Mouse (Mus musculus): ENCODE results near the gene Rps6ka5. TPM values are rescaled to one million over a fixed set of nuclear protein-coding genes. Genes with fewer than 3 reads are reported as not detected.

Rps6ka5 gene
- polyA plus RNA-seq, 1 experiment from 2014 or later = 4.2 TPM

- WGBS = 23% methylated on average over 3 of the region's 3 CpGs
- Histone ChIP-seq H3K27ac (ENCODE audit: low read length) (no peak overlapping the region), H3K4me3 (ENCODE audit: low read length) (no peak overlapping the region), H3K4me2 (ENCODE audit: low read depth, low read length) (no peak overlapping the region), H3K9ac (ENCODE audit: low read length) (no peak overlapping the region), H3K9me3 (replicated peaks; ENCODE audit: control insufficient read depth, low read length) (no peaks in the 10 kb centered on the region), H3K4me1 (ENCODE audit: control insufficient read depth, insufficient read depth, low read length) (peaks cover 5% of the 10 kb centered on the region), H3K36me3 (ENCODE audit: control insufficient read depth, insufficient read depth) (no peaks in the 10 kb centered on the region), H3K27me3 (ENCODE audit: control insufficient read depth, insufficient read depth, low read length) (no peaks in the 10 kb centered on the region)
- no peak for ATAC-seq (replicated peaks; ENCODE audit: extremely low read depth, insufficient read depth, low FRiP score)
Measured at GRCm38 (mm10) chr12:100542076-100542475, 184.7 kb downstream of the Rps6ka5 start.

- peaks cover 5% of the 10 kb centered on the region for H3K4me1 ChIP-seq (ENCODE audit: control insufficient read depth, insufficient read depth, low read length)
- peak overlapping the region; percentile 68 for H3K27ac ChIP-seq (ENCODE audit: low read length)
- no peak overlapping the region for H3K9ac ChIP-seq (ENCODE audit: low read length)
- 41% methylated on average over 9 of the region's 9 CpGs for WGBS
- H3K9me3 ChIP-seq (replicated peaks; ENCODE audit: control insufficient read depth, low read length) = no peaks in the 10 kb centered on the region
- no peak overlapping the region for H3K4me2 ChIP-seq (ENCODE audit: low read depth, low read length)
- no peak for ATAC-seq (replicated peaks; ENCODE audit: extremely low read depth, insufficient read depth, low FRiP score)
- no peaks in the 10 kb centered on the region for H3K27me3 ChIP-seq (ENCODE audit: control insufficient read depth, insufficient read depth, low read length)
- H3K4me3 ChIP-seq (ENCODE audit: low read length) = no peak overlapping the region
- no peaks in the 10 kb centered on the region for H3K36me3 ChIP-seq (ENCODE audit: control insufficient read depth, insufficient read depth)
Measured at GRCm38 (mm10) chr12:100539158-100539714, 187.5 kb downstream of the Rps6ka5 start.

GRCm38 (mm10) chr12:100538445-100539157 is 188.2 kb downstream of the Rps6ka5 start:
- peak overlapping the region; percentile 68 for H3K27ac ChIP-seq (ENCODE audit: low read length)
- H3K36me3 ChIP-seq (ENCODE audit: control insufficient read depth, insufficient read depth) = no peaks in the 10 kb centered on the region
- 52% methylated on average over 7 of the region's 7 CpGs for WGBS
- H3K27me3 ChIP-seq (ENCODE audit: control insufficient read depth, insufficient read depth, low read length) = no peaks in the 10 kb centered on the region
- 0 out of 2 replicates have a peak, but pooled peaks have one; percentile 34 for ATAC-seq (replicated peaks; ENCODE audit: extremely low read depth, insufficient read depth, low FRiP score)
- H3K9me3 ChIP-seq (replicated peaks; ENCODE audit: control insufficient read depth, low read length) = no peaks in the 10 kb centered on the region
- no peak overlapping the region for H3K9ac ChIP-seq (ENCODE audit: low read length)
- no peak overlapping the region for H3K4me2 ChIP-seq (ENCODE audit: low read depth, low read length)
- peaks cover 5% of the 10 kb centered on the region for H3K4me1 ChIP-seq (ENCODE audit: control insufficient read depth, insufficient read depth, low read length)
- no peak overlapping the region for H3K4me3 ChIP-seq (ENCODE audit: low read length)

- 69% methylated on average over 11 of the region's 11 CpGs for WGBS
- Histone ChIP-seq H3K27me3 (ENCODE audit: control insufficient read depth, insufficient read depth, low read length) (no peaks in the 10 kb centered on the region), H3K4me1 (ENCODE audit: control insufficient read depth, insufficient read depth, low read length) (peaks cover 18% of the 10 kb centered on the region), H3K4me2 (ENCODE audit: low read depth, low read length) (no peak overlapping the region), H3K36me3 (ENCODE audit: control insufficient read depth, insufficient read depth) (no peaks in the 10 kb centered on the region), H3K27ac (ENCODE audit: low read length) (no peak overlapping the region), H3K4me3 (ENCODE audit: low read length) (no peak overlapping the region), H3K9me3 (replicated peaks; ENCODE audit: control insufficient read depth, low read length) (no peaks in the 10 kb centered on the region), H3K9ac (ENCODE audit: low read length) (no peak overlapping the region)
- ATAC-seq (replicated peaks; ENCODE audit: extremely low read depth, insufficient read depth, low FRiP score) = no peak
Measured at GRCm38 (mm10) chr12:100537091-100537490, 189.7 kb downstream of the Rps6ka5 start.

GRCm38 (mm10) chr12:100535028-100535427 is 191.8 kb downstream of the Rps6ka5 start:
- Histone ChIP-seq H3K27ac (ENCODE audit: low read length) (no peak overlapping the region; the same call in 1 of the 2 replicates), H3K9ac (ENCODE audit: low read length) (no peak overlapping the region), H3K4me2 (ENCODE audit: low read depth, low read length) (no peak overlapping the region), H3K4me3 (ENCODE audit: low read length) (no peak overlapping the region), H3K36me3 (ENCODE audit: control insufficient read depth, insufficient read depth) (no peaks in the 10 kb centered on the region), H3K9me3 (replicated peaks; ENCODE audit: control insufficient read depth, low read length) (no peaks in the 10 kb centered on the region), H3K27me3 (ENCODE audit: control insufficient read depth, insufficient read depth, low read length) (no peaks in the 10 kb centered on the region), H3K4me1 (ENCODE audit: control insufficient read depth, insufficient read depth, low read length) (peaks cover 22% of the 10 kb centered on the region)
- ATAC-seq (replicated peaks; ENCODE audit: extremely low read depth, insufficient read depth, low FRiP score) = no peak
- WGBS = 86% methylated on average over 12 of the region's 12 CpGs

- H3K9ac ChIP-seq (ENCODE audit: low read length) = 0 out of 2 replicates have a peak overlapping the region, but pooled peaks have one; percentile 22
- ATAC-seq (replicated peaks; ENCODE audit: extremely low read depth, insufficient read depth, low FRiP score) = no peak; the same call in 1 of the 2 replicates
- H3K36me3 ChIP-seq (ENCODE audit: control insufficient read depth, insufficient read depth) = no peaks in the 10 kb centered on the region
- H3K4me2 ChIP-seq (ENCODE audit: low read depth, low read length) = no peak overlapping the region
- H3K4me1 ChIP-seq (ENCODE audit: control insufficient read depth, insufficient read depth, low read length) = peaks cover 21% of the 10 kb centered on the region
- H3K27me3 ChIP-seq (ENCODE audit: control insufficient read depth, insufficient read depth, low read length) = no peaks in the 10 kb centered on the region
- no peaks in the 10 kb centered on the region for H3K9me3 ChIP-seq (replicated peaks; ENCODE audit: control insufficient read depth, low read length)
- WGBS = 48% methylated on average over 3 of the region's 3 CpGs
- no peak overlapping the region for H3K4me3 ChIP-seq (ENCODE audit: low read length)
- peak overlapping the region; percentile 78 for H3K27ac ChIP-seq (ENCODE audit: low read length)
Measured at GRCm38 (mm10) chr12:100534028-100534427, 192.8 kb downstream of the Rps6ka5 start.

- Histone ChIP-seq H3K9ac (ENCODE audit: low read length) (0 out of 2 replicates have a peak overlapping the region, but pooled peaks have one; percentile 15), H3K4me3 (ENCODE audit: low read length) (no peak overlapping the region), H3K27me3 (ENCODE audit: control insufficient read depth, insufficient read depth, low read length) (no peaks in the 10 kb centered on the region), H3K36me3 (ENCODE audit: control insufficient read depth, insufficient read depth) (no peaks in the 10 kb centered on the region), H3K27ac (ENCODE audit: low read length) (peak overlapping the region; percentile 61), H3K4me1 (ENCODE audit: control insufficient read depth, insufficient read depth, low read length) (peaks cover 24% of the 10 kb centered on the region), H3K9me3 (replicated peaks; ENCODE audit: control insufficient read depth, low read length) (no peaks in the 10 kb centered on the region), H3K4me2 (ENCODE audit: low read depth, low read length) (no peak overlapping the region)
- ATAC-seq (replicated peaks; ENCODE audit: extremely low read depth, insufficient read depth, low FRiP score) = no peak
- WGBS = 76% methylated on average over 4 of the region's 4 CpGs
Measured at GRCm38 (mm10) chr12:100533209-100533608, 193.6 kb downstream of the Rps6ka5 start.

GRCm38 (mm10) chr12:100531740-100532139 is 195.0 kb downstream of the Rps6ka5 start:
- ATAC-seq (replicated peaks; ENCODE audit: extremely low read depth, insufficient read depth, low FRiP score) = no peak
- H3K9me3 ChIP-seq (replicated peaks; ENCODE audit: control insufficient read depth, low read length) = no peaks in the 10 kb centered on the region
- H3K4me1 ChIP-seq (ENCODE audit: control insufficient read depth, insufficient read depth, low read length) = peaks cover 36% of the 10 kb centered on the region
- no peak overlapping the region for H3K9ac ChIP-seq (ENCODE audit: low read length)
- no peak overlapping the region for H3K4me2 ChIP-seq (ENCODE audit: low read depth, low read length)
- no peaks in the 10 kb centered on the region for H3K36me3 ChIP-seq (ENCODE audit: control insufficient read depth, insufficient read depth)
- peak overlapping the region; percentile 6; the same call in 1 of the 2 replicates for H3K27ac ChIP-seq (ENCODE audit: low read length)
- WGBS = 27% methylated on average over 1 of the region's 1 CpGs
- H3K4me3 ChIP-seq (ENCODE audit: low read length) = no peak overlapping the region
- H3K27me3 ChIP-seq (ENCODE audit: control insufficient read depth, insufficient read depth, low read length) = no peaks in the 10 kb centered on the region

- no peak for ATAC-seq (replicated peaks; ENCODE audit: extremely low read depth, insufficient read depth, low FRiP score)
- WGBS = 66% methylated on average over 5 of the region's 5 CpGs
- H3K27ac ChIP-seq (ENCODE audit: low read length) = peak overlapping the region; percentile 26
- H3K36me3 ChIP-seq (ENCODE audit: control insufficient read depth, insufficient read depth) = no peaks in the 10 kb centered on the region
- H3K4me3 ChIP-seq (ENCODE audit: low read length) = no peak overlapping the region
- H3K9ac ChIP-seq (ENCODE audit: low read length) = no peak overlapping the region
- no peaks in the 10 kb centered on the region for H3K9me3 ChIP-seq (replicated peaks; ENCODE audit: control insufficient read depth, low read length)
- peaks cover 36% of the 10 kb centered on the region for H3K4me1 ChIP-seq (ENCODE audit: control insufficient read depth, insufficient read depth, low read length)
- no peak overlapping the region for H3K4me2 ChIP-seq (ENCODE audit: low read depth, low read length)
- no peaks in the 10 kb centered on the region for H3K27me3 ChIP-seq (ENCODE audit: control insufficient read depth, insufficient read depth, low read length)
Measured at GRCm38 (mm10) chr12:100530871-100531270, 195.9 kb downstream of the Rps6ka5 start.
